Mouse (Mus musculus) gastrocnemius, postnatal 14 days (tissue): Measurements from ENCODE around the gene Tfam. TPM values are rescaled to one million over a fixed set of nuclear protein-coding genes. Genes with fewer than 3 reads are reported as not detected.

ENCODE experiments used
- DNase-seq: peaks from one replicate; pipeline ENCODE4 v3.0.0; 2021; ENCODE audit warnings: mixed read lengths
- intact Hi-C: fragments of 180-260 bp; cut with DNase I; formaldehyde crosslinking; loops from one replicate; pipeline ENCODE4 v1.15.1; 2025; ENCODE audit warnings: low total_unique reads
- total RNA-seq, 2 experiments: library from RNA; stranded (reverse); gene quantifications; 2 replicates each; pipeline ENCODE4 v1.2.3; 2021

Gene Tfam
- total RNA-seq, 2 experiments from 2014 or later: 48.1 to 51.2 TPM

DNA sequence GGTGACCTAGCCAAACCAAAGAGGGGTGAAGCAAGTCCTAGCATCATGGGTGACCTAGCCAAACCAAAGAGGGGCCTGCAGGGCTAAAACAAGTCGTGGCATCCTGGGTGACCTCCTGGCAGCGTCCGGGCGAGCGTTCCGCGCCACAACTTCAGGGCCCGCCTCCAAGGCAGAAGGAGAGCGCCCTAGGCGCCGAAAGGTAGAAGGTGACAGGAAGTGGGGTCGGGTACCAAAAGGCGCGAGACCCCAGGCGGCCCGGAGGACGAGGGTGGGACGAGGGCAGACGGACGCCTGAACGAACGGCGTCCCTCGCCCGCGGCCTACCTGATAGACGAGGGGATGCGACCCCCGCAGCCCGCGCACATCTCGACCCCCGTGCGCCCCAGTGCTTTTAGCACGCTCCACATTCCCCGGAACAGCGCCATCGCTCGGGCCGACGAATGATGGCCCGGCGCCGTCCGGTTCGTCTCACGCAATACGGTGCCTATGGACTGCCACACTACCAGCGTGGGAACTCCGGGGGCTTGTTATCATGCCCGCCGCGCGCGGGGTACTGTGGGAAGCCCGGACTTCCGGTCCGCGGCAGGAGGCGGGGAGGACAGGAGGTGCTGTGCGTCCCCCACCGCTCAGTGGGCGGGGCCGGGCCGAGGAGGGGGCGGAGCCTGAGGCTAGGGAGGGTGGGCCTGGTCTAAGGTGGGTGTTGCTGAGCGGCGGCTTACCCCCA lies 402 bp downstream of the Tfam start:
- intact Hi-C loops: no loop called here
- DNase-seq: peak; percentile 97

DNA sequence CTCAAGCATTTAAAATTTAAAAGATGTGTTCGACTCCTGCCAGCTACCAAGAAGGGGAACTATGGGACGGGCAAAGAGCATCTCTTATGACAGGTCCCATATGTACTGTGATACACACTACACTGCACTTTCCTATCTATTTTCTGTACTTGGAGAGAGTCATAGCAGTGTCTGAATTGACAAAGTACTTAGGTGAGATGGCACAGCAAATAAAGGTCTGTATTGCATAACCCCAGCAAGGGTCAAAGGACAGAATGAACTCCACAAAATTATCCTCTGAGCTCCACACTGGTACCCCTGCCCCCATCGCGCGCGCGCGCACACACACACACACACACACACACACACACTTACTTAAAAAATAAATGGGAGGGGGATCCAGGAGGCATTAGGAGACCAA lies 4.0 kb downstream of the Tfam start:
- no peak for DNase-seq
- intact Hi-C loops: no loop called here

DNA sequence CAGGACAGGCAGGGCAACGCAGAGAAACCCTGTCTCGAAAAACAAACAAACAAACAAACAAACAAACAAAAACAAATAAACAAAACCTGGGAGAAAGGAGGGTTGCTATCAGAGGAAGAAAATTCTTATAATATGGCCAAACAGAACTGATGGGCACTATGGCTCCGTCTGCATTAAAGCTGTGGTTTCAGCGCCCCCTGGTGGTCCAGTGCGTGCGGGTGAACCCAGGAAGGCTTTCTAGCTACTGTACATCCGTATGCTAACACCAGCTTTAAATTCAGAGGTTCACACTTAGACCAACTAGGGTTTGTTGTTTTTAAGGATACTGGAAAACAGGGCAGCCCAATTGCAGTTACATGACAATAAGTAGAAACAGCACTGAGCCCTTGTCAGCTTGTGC lies 12.2 kb downstream of the Tfam start:
- intact Hi-C loops: loop anchor here (10.0 kb wide), 1 partner anchor 661 kb away; no protein-coding TSS in a partner anchor
- DNase-seq: peak; percentile 85

DNA sequence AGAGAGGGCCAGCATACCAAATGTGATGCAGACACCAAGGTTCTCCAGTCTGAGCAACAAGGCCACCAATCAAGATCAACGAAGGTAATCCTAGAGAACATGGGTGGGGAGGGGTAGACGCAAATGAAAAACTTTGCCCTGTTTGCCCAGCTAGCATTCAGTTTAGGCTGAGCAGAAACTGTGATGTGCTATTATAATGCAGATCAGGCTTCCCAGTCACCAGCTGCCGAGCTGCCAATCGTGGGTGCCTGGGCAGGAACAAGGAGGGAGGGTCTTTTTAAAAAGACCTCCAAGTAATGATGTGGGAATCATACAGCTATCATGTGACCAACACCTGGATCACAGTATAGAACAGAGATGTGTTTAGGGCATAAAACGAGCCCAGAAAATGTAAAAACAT lies 15.0 kb downstream of the Tfam start:
- intact Hi-C loops: loop anchor here (10.0 kb wide), 1 partner anchor 658 kb away; no protein-coding TSS in a partner anchor
- no peak for DNase-seq

DNA sequence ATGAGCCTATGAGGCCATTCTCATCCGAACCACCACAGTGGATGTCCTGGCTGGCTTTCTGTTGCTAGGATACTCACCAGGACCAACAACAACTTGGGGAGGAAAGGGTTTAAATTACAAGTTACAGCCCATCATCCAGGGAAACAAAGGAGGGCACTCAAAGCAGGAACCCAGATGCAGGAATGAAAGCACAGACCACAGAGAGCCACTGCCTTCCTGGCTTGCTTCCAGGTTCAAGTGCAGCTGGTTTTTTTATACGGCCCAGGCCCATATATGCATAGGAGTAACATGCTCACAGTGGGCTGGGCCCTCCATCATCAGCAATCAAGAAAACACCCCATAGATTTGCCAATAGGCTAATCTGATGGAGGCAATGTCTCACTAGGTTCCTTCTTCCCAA lies 15.4 kb downstream of the Tfam start:
- intact Hi-C loops: loop anchor here (10.0 kb wide), 1 partner anchor 658 kb away; no protein-coding TSS in a partner anchor
- DNase-seq: no peak

DNA sequence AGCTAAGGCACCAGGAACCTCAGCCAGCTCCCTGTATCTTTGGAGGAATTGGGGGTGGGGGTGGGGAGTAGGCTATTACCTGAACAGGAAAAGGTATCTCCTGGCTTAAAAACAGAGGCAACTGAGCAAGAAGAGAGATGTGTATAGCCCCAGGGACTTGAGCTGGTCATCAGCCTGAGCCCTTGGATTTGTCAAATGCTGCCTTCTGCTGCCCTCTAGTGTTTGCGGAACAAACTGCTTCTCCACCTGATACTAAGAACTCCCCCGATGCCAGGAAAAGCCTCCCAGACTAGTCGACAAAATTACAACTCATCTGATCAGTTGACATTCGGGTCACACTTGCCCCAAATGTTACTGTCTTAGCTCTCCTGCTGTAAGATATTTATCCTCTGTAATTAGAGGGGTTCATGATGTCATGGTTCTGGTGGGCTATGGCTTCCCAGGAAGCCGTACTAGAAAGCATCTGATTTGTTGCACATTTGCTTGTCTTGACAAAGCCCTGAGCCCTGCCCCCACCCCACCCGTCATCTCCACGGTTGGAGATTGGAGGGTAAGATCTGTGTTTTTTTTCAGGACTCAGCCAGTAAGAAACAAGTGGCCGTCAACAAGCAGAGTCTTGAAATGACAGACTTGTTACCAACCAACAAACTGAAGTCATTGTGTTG lies 19.7 kb downstream of the Tfam start:
- intact Hi-C loops: loop anchor here (5.0 to 10.0 kb wide), 2 partner anchors 254 to 301 kb away; no protein-coding TSS in a partner anchor
- DNase-seq: peak; percentile 76

DNA sequence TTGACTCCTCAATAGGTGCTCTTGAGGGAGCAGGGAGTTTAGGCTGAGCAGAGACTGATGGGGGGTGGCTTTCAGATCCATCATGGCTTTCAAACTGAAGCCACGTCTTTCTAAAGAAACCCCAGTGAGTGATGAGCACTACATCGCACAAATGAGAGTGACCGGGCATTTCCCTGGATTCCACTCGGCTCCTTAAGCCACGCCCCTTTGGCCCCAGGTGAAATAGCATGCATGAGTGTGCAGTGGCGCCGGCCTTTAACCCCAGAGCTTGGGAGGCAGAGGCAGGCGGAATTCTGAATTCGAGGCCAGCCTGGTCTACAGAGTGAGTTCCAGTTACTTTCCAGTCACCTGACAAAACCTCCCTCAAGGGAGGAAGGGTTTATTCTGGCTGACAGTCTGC lies 22.1 kb downstream of the Tfam start:
- intact Hi-C loops: loop anchor here (5.0 to 10.0 kb wide), 2 partner anchors 251 to 299 kb away; no protein-coding TSS in a partner anchor
- no peak for DNase-seq

DNA sequence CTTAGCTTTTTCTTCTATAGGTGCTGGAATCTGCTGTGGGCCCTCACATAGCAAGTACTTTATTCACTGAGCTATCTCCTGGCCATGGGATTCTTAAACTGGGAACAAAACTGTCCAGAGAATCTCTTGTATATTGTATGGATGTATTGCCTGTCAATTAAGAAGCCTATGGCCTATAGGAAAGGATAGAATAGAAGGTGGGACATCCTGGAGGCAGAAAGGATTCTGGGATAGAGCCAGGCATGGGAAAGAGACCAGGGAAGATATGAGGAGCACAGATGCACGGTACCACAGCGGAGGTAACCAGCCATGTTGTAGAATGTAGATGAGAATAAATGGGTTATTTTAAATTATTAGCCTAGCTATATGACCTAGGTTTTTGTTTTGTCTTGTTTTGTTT lies 36.6 kb downstream of the Tfam start:
- intact Hi-C loops: no loop called here
- no peak for DNase-seq

DNA sequence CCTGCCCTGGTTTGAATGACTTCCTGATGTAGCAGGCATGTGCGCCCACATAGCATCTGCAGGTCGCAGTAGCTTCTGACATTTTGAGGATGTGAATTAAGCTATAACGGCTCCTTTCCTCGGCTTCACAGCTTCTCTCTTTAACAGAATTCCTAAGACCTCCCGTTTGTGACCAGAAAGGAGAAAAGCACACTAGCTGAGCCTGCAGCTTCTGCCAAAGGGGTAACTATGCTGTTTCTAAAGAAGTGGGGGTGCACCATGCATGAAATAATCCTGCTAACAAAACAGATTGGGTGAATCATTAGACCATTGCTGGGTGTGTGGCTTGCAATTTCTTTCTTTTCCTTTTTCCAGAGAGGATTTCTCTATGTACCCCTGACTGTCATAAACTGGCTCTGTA lies 37.1 kb downstream of the Tfam start:
- intact Hi-C loops: no loop called here
- DNase-seq: no peak

DNA sequence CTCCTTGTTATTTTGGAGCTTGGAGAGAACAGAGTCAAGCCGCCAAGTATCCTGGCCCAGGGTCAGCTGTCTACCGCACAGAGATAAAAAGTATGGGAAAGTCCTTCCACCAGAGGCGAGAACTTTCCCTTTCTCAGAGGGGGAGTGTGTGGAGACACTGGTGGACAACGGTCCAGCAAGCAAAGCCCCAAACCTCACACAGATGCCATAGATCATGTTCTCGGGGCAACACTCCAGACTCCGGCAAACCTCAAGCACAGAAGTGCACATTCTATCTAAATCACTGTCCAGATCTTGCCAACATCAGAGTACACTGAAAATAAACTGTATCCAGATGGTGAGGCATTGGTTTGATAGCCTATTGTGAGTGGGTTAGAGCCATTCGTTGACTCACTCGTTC lies 39.4 kb downstream of the Tfam start:
- no peak for DNase-seq
- intact Hi-C loops: no loop called here

DNA sequence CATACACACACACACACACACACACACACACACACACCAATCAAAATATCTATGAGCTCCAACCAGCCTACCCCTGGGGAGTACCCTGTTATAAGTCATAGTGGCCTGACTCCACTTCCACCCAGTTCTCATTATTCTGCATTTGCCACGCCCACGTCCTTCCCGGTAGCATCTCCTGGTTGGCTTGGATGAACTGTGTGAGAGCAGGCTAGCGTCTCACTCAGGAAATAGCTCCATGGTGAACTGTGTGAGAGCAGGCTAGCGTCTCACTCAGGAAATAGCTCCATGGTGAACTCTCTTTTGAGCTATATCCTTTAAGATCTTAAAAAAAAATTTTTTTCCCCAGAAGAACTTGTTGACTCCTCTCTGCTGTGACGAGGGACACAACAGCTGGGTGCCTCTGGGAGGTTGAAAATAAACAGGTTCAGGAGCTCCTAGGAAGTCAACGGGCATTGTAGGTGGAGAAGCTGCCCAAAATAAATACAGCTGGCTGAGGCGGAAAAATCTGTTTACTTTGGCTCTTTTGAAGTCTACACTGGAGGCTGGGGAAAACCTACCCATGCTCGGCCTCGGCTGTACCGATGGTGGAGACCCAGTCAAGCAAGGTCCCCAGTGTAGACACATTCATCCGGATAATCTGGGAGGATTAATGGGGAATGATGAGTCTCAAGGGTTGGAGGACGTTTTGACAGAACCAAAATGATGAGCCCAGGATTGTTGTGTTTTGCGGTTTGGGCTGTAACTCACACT lies 40.9 kb downstream of the Tfam start:
- DNase-seq: no peak
- intact Hi-C loops: no loop called here

DNA sequence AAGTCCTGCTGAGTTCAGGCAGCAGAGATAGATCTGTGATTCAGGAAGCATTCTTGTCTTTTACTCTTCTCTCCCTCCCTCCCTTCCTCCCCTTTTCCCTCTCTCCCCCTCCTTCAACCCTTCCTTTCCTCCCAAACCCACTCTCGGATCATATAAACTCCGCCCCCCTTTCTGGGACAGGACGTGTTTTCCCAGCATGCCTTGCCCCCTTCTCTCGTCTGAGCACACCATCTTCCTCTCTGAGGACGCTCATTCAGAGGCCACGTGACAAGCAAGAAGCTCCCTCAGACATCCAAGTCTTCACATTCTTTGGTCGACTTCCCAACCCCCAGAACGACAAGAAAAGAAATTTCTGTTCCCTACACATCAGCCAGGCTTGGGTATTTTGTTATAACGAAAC lies 42.6 kb downstream of the Tfam start:
- intact Hi-C loops: no loop called here
- DNase-seq: peak; percentile 39

DNA sequence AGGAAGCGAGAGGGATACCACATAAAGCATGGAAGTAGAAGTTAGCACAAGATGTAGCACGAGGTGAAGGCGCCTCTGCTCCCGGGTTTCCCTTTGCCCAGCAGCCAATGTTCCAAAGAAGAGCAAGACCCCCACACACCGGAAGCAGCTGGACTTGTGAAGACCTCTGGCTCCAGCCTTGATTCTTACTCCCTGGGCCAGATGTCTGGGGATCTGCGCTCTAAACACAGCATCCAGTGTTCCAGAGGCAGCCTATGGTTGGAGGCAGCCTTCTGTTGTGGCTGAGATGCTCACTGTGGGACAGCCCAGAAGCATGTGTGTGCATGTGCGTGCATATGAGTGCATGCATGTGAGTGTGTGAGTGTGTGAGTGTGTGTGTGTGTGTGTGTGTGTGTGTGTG lies 43.4 kb downstream of the Tfam start:
- DNase-seq: no peak
- intact Hi-C loops: no loop called here

DNA sequence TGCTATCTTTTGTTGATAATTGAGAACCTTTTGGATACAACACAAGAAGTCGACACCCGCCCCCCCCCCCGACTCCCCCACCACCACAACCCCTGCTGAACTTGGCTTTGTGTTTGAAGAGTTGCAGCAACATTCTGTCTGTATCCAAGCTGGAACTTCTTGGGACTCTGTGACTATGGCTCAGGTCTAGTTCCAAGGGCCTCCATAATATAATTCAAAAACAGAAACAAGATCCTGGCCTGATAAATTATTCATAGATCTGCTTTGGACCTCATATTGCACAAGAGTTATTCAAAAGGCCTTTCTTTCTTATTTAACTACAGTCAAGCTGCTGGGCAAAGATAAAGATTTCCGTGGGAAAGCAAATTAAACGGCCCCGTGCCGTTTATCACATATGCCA lies 44.8 kb downstream of the Tfam start:
- intact Hi-C loops: no loop called here

DNA sequence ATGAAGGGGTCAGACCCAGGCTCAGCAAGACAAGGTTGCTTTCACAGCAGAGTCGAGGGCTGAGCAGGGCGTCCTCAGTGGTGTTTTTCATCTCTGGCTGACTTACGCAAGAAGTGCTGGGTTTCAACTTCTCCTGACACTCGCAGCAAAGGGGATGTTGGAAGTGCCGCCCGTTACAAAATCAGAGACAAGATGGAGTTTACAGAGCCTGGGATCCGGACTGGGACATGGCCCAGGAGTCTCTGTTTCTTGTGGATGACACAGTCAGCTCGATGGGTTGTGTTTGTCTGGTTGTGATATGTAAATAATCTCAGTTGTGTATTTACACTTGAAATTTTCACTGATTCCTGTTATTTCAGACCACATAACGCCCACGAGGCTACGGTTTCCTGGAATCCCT lies 45.2 kb downstream of the Tfam start:
- peak; percentile 17 for DNase-seq

More for the DNA sequence above, 44.8 kb downstream of the Tfam start:
- no peak for DNase-seq

DNA sequence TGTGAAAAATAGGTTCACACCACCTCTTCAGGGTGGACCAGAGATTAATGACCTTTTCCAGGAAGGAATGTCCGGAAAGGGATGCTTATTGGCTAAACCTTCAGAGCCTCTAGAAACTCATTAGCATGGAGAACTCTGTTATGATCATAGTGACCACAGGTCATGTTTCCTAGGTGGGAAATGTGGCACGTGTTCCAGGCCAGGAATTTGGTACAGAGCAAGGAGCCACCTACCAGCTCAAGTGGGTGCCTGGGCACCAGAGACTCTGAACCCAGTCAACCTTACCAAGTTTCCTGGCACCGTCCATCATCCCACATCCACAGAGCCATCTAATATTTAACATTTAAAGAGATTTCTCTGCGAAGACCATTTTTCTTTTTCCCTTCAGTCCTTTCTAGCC lies 49.4 kb downstream of the Tfam start:
- intact Hi-C loops: no loop called here
- no peak for DNase-seq

More for the DNA sequence above, 45.2 kb downstream of the Tfam start:
- intact Hi-C loops: no loop called here

DNA sequence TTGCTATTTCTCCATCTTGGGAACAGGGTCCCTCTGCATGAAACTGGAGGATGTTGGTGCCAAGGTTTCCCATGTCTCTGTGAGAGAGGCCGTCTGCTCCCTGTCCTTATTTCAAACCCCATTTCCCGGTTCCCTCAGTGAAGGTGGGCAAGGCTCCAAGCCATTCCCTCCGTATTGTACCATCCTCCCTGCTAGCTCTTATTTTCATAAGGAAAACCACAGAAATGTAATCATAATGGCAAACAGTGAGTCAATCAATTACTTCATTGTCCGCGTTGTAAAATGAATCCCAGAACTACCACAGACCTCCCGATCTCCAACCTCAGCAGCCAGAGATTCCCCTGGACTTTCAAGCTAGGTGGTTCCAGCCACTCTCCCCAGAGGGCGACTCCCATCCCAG lies 53.0 kb downstream of the Tfam start:
- intact Hi-C loops: no loop called here
- no peak for DNase-seq

DNA sequence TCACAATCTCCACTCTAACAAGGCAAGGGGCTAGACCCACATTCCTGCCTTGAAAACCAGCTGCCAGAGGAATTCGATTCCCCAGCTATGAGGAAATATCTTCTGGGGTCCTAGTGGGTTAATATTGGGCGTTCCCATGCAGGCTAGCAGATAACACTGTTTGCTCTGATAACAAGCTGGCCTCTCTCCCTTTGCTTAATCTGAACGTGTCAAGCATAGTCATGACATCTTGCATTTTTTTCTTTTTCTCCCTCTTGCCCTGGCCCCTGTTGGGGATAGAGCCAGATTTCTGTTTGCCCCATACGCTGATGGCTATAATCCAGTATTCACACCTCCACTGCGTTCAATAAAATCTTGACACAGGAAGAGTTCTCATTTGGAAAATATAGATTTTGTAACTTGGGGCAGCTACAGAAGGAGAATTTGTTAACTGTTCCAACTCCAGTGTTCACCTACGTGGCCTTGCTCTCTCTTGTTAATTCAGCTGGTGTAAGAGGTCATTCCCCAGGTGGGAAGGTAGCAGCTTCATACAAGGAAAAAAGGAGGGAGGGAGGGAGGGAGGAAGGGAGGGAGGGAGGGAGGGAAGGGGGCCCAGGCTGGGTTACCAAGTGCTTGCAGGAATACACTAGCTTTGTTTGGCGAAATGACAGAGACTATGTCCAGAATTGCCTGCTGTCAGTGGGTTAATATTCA lies 54.6 kb downstream of the Tfam start:
- intact Hi-C loops: no loop called here
- no peak for DNase-seq

DNA sequence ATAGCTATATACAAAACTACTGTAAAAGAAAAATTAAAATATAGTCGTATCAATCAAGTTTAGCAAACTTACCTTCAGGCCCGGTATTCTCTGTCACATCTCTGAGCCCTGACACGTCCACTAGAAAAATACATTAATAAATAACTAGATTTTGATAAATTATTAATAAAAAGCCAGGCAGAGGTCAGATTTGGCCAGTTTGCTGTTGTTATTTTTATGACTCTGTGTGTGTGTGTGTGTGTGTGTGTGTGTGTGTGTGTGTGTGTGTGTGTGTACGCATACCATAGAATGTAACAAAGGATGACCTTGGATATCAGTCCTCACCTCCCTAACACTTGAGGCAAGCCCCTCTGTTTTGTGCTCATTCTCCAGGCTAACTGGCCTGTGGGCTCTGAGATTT lies 56.1 kb downstream of the Tfam start:
- intact Hi-C loops: no loop called here
- no peak for DNase-seq

DNA sequence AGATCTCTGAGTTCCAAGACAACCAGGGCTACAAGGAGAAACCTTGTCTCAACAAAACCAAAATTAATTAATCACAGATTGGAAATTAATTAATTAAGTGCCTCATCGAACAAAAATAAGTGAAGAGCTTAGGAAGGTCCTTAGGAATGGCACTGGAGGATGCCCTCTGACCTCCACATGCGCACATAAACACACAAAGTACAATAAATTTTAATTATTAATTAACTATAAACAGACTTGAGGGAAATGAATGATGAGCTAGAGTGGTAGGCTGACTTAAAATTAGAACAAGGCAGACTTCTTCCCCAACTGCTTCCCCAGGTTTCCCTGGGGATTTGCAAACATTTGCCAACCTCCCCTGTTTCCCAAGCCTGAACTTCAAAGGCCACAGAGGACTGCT lies 57.0 kb downstream of the Tfam start:
- DNase-seq: no peak
- intact Hi-C loops: no loop called here
